Mouse (Mus musculus) cerebellum, postnatal 10 days (tissue): ENCODE data around the gene Prr12.
A peak's percentile ranks its signal among the peaks of the same experiment; 100 is the strongest.
"Not testable (repeated sequence)": the region's sequence is repeated elsewhere in the genome, so short reads cannot be mapped to it uniquely, and the experiment has no call there.

Experiments used
- DNase-seq, 2 experiments: peaks; one replicate each; pipeline ENCODE4 v3.0.0; 2021; ENCODE audit warnings: mixed read lengths in 2 of 2

The Prr12 gene

GRCm38 (mm10) chr7:45023711-45024110 lies 29.0 kb downstream of the Prr12 start:
- not testable (repeated sequence) for DNase-seq

- no peak for DNase-seq
These were observed 32.5 kb downstream of the Prr12 start for GRCm38 (mm10) chr7:45020225-45020624.

GRCm38 (mm10) chr7:45019031-45019571 lies 33.6 kb downstream of the Prr12 start:
- no peak for DNase-seq

- DNase-seq = peak; percentile 85
These were observed 35.2 kb downstream of the Prr12 start, which contains the start of gene Rras for GRCm38 (mm10) chr7:45017242-45018061. Gene Rras (plus strand): TSS chr7:45017961.

GRCm38 (mm10) chr7:45016761-45017160 lies 35.9 kb downstream of the Prr12 start:
- DNase-seq = no peak

- peak; percentile 100 for DNase-seq
These were observed 36.6 kb downstream of the Prr12 start, which contains the start of gene Scaf1 for GRCm38 (mm10) chr7:45015957-45016612. Gene Scaf1 (minus strand): TSS chr7:45016363.

GRCm38 (mm10) chr7:45015344-45015956 lies 37.2 kb downstream of the Prr12 start:
- no peak for DNase-seq

- DNase-seq = peak in 1 of 2 experiments; percentile 4
These were observed 38.6 kb downstream of the Prr12 start for GRCm38 (mm10) chr7:45014096-45014451.

- DNase-seq = peak in 1 of 2 experiments; percentile 3
These were observed 39.1 kb downstream of the Prr12 start for GRCm38 (mm10) chr7:45013366-45014095.

- DNase-seq = peak in 1 of 2 experiments; percentile 7
These were observed 39.9 kb downstream of the Prr12 start for GRCm38 (mm10) chr7:45012824-45013223.

GRCm38 (mm10) chr7:45012011-45012410 lies 40.7 kb downstream of the Prr12 start:
- peak in 1 of 2 experiments; percentile 4 for DNase-seq

- peak in 1 of 2 experiments; percentile 8 for DNase-seq
These were observed 44.3 kb downstream of the Prr12 start for GRCm38 (mm10) chr7:45008411-45008810.

GRCm38 (mm10) chr7:45007846-45008245 lies 44.8 kb downstream of the Prr12 start:
- peak in 1 of 2 experiments; percentile 2 for DNase-seq

GRCm38 (mm10) chr7:45007141-45007540 lies 45.5 kb downstream of the Prr12 start:
- peak in 1 of 2 experiments; percentile 3 for DNase-seq

- DNase-seq = no peak
These were observed 46.2 kb downstream of the Prr12 start for GRCm38 (mm10) chr7:45006503-45006902.

GRCm38 (mm10) chr7:45005321-45005992 lies 47.2 kb downstream of the Prr12 start:
- DNase-seq = no peak

- no peak for DNase-seq
These were observed 48.1 kb downstream of the Prr12 start for GRCm38 (mm10) chr7:45004546-45004945.

- DNase-seq = no peak
These were observed 50.2 kb downstream of the Prr12 start for GRCm38 (mm10) chr7:45002440-45002839.

GRCm38 (mm10) chr7:45000539-45001114 lies 52.1 kb downstream of the Prr12 start:
- DNase-seq = peak; percentile 41 to 55

- no peak for DNase-seq
These were observed 52.9 kb downstream of the Prr12 start for GRCm38 (mm10) chr7:44999753-45000152.

- peak; percentile 75 to 77 for DNase-seq
These were observed 54.2 kb downstream of the Prr12 start, which contains the start of gene Bcl2l12 for GRCm38 (mm10) chr7:44998501-44998955. Gene Bcl2l12 (minus strand): TSS chr7:44998712.
